Mouse (Mus musculus): ENCODE results near the gene Dhps. TPM values are rescaled to one million over a fixed set of nuclear protein-coding genes. Genes with fewer than 3 reads are reported as not detected.
A peak's percentile ranks its signal among the peaks of the same experiment; 100 is the strongest.

Gene Dhps
- polyA plus RNA-seq, 2 experiments, result 44.9 to 47.7 TPM

DNA sequence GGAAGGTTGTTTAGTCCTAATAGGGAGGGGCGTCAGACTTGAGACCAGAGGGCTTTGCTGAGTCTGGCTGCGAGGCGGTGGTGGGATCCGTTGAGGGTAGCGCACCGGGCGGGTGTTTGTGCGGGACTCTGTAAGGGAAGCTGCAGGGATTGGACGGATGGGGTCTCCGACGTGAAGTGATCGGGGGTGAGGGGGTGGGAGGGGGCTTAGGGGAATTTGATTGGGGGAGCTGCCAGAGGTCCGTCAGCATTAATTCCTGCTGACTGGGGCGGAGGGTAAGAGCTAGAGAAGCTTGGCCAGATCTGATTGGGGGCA, 34.2 kb upstream of the Dhps start:
- Histone ChIP-seq H3K9me3 (ENCODE audit: control insufficient read depth, low read length) (no peaks in the 10 kb centered on the region), H3K4me3 (replicated peaks; ENCODE audit: low read length) (peak overlapping the region; percentile 74), H3K36me3 (ENCODE audit: control insufficient read depth, insufficient read depth, low read length) (peaks cover 42% of the 10 kb centered on the region), H3K4me2 (replicated peaks; ENCODE audit: low read depth, low read length, severe bottlenecking) (peak overlapping the region; percentile 73), H3K9ac (ENCODE audit: low read depth, low read length, severe bottlenecking) (peak overlapping the region; percentile 89), H3K27ac (replicated peaks; ENCODE audit: low read depth, low read length) (peak overlapping the region; percentile 98), H3K27me3 (ENCODE audit: control insufficient read depth, insufficient read depth, low read length) (no peaks in the 10 kb centered on the region), H3K4me1 (ENCODE audit: control insufficient read depth, insufficient read depth, low read length) (peaks cover 13% of the 10 kb centered on the region)
- TF ChIP-seq POLR2A (IDR thresholded peaks at IDR 0.05; ENCODE audit: borderline replicate concordance, extremely low read depth, insufficient read depth, insufficient read length), result no peak
- under 1% methylated on average over 12 of the region's 14 CpGs for whole genome bisulfite sequencing
- peak; percentile 49 for DNase-seq (ENCODE audit: low spot score)
- peak; percentile 47 for ATAC-seq (ENCODE audit: low FRiP score, low read depth)

DNA sequence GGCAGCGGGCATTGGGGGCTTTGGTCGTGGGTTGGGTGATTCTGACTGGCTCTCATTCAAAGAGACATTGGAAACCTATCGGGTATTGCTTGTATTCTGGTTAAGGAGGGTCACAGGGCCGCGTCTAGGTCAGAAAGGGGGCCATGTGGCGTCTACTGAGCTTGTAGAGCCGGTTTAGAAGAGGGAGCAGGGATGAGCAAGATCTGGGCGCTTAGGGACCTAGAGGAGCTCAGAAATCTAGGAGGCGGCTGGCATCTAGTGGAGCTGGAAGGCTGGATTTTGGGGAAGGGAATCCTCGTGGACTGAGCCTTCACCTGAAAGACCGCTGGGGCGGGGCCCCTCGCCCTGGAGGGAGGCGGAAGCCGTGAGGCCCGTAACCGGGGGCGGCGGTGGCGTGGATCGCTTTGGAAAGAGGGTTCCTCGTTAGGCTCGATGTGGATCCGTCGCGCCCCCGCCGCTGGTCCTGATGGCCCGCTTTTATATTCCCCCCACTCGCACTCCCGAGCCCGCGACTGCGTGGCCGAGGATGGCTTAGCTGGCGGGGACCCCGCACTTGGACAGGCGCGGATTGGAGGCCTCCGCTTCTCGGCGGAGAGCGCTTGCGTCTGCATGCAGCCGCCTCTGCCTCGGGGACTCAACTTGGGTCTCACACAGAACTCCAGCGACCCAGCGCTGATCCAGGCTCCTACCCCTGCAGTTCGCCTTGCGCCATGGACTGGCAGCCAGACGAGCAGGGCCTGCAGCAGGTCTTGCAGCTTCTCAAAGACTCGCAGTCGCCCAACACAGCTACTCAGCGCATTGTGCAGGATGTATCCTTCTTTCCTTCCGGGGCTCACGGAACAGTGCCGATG, 33.7 kb upstream of the Dhps start:
- TF ChIP-seq POLR2A (IDR thresholded peaks at IDR 0.05; ENCODE audit: borderline replicate concordance, extremely low read depth, insufficient read depth, insufficient read length), result 0 out of 2 replicates have a peak, but pooled peaks have one; percentile 21
- Histone ChIP-seq H3K9me3 (ENCODE audit: control insufficient read depth, low read length) (no peaks in the 10 kb centered on the region), H3K36me3 (ENCODE audit: control insufficient read depth, insufficient read depth, low read length) (peaks cover 41% of the 10 kb centered on the region), H3K27ac (replicated peaks; ENCODE audit: low read depth, low read length) (peak overlapping the region; percentile 98), H3K4me1 (ENCODE audit: control insufficient read depth, insufficient read depth, low read length) (peaks cover 13% of the 10 kb centered on the region), H3K4me3 (replicated peaks; ENCODE audit: low read length) (peak overlapping the region; percentile 74), H3K27me3 (ENCODE audit: control insufficient read depth, insufficient read depth, low read length) (no peaks in the 10 kb centered on the region), H3K9ac (ENCODE audit: low read depth, low read length, severe bottlenecking) (peak overlapping the region; percentile 89), H3K4me2 (replicated peaks; ENCODE audit: low read depth, low read length, severe bottlenecking) (peak overlapping the region; percentile 73)
- ATAC-seq (ENCODE audit: low FRiP score, low read depth) (no peak), DNase-seq (ENCODE audit: low spot score) (peak; percentile 52)
- under 1% methylated on average over 41 of the region's 57 CpGs for WGBS

DNA sequence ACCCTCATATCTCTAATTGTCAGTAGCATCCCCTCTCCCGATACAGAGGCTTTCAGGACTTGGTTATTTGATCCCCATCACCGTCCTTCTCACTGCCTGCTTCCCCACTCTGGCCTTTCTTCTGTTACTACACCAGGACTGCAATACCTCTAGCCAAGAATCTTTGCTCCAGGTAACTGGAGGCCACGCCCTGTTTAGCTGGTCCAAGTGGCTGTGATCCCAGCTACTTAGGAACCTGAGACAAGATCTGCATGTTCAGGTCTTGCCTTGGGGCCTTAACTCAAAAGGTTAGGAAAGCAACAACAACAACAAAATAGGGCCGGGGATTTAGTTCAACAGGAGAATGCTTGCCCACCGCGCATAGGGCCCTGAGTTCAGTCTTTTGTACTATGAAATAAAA, 27.9 kb upstream of the Dhps start:
- H3K4me3 ChIP-seq (replicated peaks; ENCODE audit: low read length), result no peak overlapping the region
- H3K27me3 ChIP-seq (ENCODE audit: control insufficient read depth, insufficient read depth, low read length), result no peaks in the 10 kb centered on the region
- TF ChIP-seq POLR2A (IDR thresholded peaks at IDR 0.05; ENCODE audit: borderline replicate concordance, extremely low read depth, insufficient read depth, insufficient read length), result no peak
- ATAC-seq (ENCODE audit: low FRiP score, low read depth) (no peak), DNase-seq (ENCODE audit: low spot score) (no peak)
- H3K36me3 ChIP-seq (ENCODE audit: control insufficient read depth, insufficient read depth, low read length), result peaks cover 82% of the 10 kb centered on the region
- no peaks in the 10 kb centered on the region for H3K9me3 ChIP-seq (ENCODE audit: control insufficient read depth, low read length)
- H3K4me2 ChIP-seq (replicated peaks; ENCODE audit: low read depth, low read length, severe bottlenecking), result no peak overlapping the region
- no peak overlapping the region for H3K9ac ChIP-seq (ENCODE audit: low read depth, low read length, severe bottlenecking)
- peaks cover 5% of the 10 kb centered on the region for H3K4me1 ChIP-seq (ENCODE audit: control insufficient read depth, insufficient read depth, low read length)
- 91% methylated on average over 6 of the region's 6 CpGs for WGBS
- no peak overlapping the region for H3K27ac ChIP-seq (replicated peaks; ENCODE audit: low read depth, low read length)

DNA sequence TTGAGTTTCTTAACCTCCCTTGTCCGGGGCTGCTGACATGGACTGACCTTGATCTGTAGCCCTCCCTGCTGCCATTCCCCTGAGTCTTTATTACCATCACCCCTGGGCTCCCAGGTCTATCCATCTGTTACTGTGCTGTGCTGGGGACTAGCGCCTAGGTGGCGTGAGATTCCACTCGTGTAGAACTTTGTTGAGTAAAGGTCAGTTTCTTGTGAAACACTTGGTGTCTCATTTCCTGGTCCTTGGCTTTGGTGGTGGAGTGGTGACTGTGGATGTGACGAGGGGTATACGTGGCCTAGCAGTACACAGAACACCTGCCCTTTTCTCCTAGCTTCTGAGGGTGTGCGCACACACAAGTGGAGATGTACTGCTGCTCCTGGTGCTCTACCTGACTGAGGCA, 14.2 kb upstream of the Dhps start:
- H3K36me3 ChIP-seq (ENCODE audit: control insufficient read depth, insufficient read depth, low read length), result peaks cover 53% of the 10 kb centered on the region
- ATAC-seq (ENCODE audit: low FRiP score, low read depth) (no peak), DNase-seq (ENCODE audit: low spot score) (no peak)
- no peak for TF ChIP-seq POLR2A (IDR thresholded peaks at IDR 0.05; ENCODE audit: borderline replicate concordance, extremely low read depth, insufficient read depth, insufficient read length)
- no peak overlapping the region for H3K27ac ChIP-seq (replicated peaks; ENCODE audit: low read depth, low read length)
- no peaks in the 10 kb centered on the region for H3K4me1 ChIP-seq (ENCODE audit: control insufficient read depth, insufficient read depth, low read length)
- no peak overlapping the region for H3K4me3 ChIP-seq (replicated peaks; ENCODE audit: low read length)
- H3K4me2 ChIP-seq (replicated peaks; ENCODE audit: low read depth, low read length, severe bottlenecking), result no peak overlapping the region
- no peaks in the 10 kb centered on the region for H3K9me3 ChIP-seq (ENCODE audit: control insufficient read depth, low read length)
- WGBS, result 86% methylated on average over 7 of the region's 7 CpGs
- no peak overlapping the region for H3K9ac ChIP-seq (ENCODE audit: low read depth, low read length, severe bottlenecking)
- no peaks in the 10 kb centered on the region for H3K27me3 ChIP-seq (ENCODE audit: control insufficient read depth, insufficient read depth, low read length)

DNA sequence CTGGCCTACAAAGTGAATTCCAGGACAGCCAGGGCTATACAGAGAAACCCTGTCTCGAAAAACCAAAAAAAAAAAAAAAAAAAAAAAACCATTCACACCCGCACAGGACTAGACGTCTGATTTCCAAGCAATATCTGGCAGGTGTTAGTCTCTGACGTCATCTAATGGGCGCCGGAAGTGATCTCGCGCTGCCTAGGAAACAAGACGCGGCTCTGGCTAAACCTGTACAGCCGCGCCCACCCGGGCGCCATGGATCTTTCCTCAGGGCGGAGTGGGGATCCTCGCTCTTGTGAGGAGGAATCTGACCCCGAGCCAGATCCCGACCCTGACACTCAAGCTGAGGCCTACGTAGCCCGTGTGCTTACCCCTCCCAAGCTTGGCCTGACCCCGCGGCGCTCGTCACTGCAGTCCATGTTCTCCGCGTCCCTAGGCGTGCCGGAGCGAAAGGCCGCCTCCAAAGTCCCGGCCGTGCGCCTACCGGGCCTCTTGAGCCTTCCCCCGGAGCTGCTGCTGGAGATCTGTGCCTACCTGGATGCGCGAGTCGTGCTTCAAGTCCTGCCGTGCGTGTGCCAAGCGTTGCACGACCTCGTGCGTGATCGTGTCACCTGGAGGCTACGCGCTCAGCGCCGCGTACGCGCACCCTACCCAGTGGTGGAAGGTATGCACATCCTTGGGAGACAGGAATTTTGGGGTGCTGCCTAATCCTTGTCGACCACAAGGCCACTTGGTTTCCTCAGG, 11.5 kb upstream of the Dhps start, which contains the start of gene Fbxw9:
Gene Fbxw9, plus strand, starts transcription at position 177 of the 738 bp plus-strand sequence.
- Histone ChIP-seq H3K27me3 (ENCODE audit: control insufficient read depth, insufficient read depth, low read length) (no peaks in the 10 kb centered on the region), H3K4me2 (replicated peaks; ENCODE audit: low read depth, low read length, severe bottlenecking) (peak within 1 kb of the TSS; percentile 67), H3K27ac (replicated peaks; ENCODE audit: low read depth, low read length) (no peak within 1 kb of the TSS), H3K9me3 (ENCODE audit: control insufficient read depth, low read length) (no peaks in the 10 kb centered on the region), H3K9ac (ENCODE audit: low read depth, low read length, severe bottlenecking) (peak within 1 kb of the TSS; percentile 64), H3K4me3 (replicated peaks; ENCODE audit: low read length) (peak within 1 kb of the TSS; percentile 73), H3K4me1 (ENCODE audit: control insufficient read depth, insufficient read depth, low read length) (no peaks in the 10 kb centered on the region), H3K36me3 (ENCODE audit: control insufficient read depth, insufficient read depth, low read length) (peaks cover 26% of the 10 kb centered on the region)
- ATAC-seq (ENCODE audit: low FRiP score, low read depth), result peak; percentile 90
- TF ChIP-seq POLR2A (IDR thresholded peaks at IDR 0.05; ENCODE audit: borderline replicate concordance, extremely low read depth, insufficient read depth, insufficient read length), result no peak
- peak; percentile 96 for DNase-seq (ENCODE audit: low spot score)
- WGBS, result under 1% methylated on average over 52 of the region's 53 CpGs
